ENCODE assay signal across 19 mouse cellular contexts in genomic region chr5:107964031-107964758, GRCm38 (mm10). TPM values are rescaled to one million over a fixed set of nuclear protein-coding genes. Genes with fewer than 3 reads are reported as not detected.
DNase-seq lines count a peak whose midpoint lies in the region; ATAC-seq and TF ChIP-seq lines count a peak whose summit lies in the region.
"Had no signal": no experiment of that assay in that cellular context is flagged by ENCODE, and none has a peak within 500 bp of the region (broad histone marks: within the 10 kb centered on the region; RNA-seq: fewer than 3 reads in every experiment).

No protein-coding gene starts in this region.

- ATAC-seq in forebrain, embryonic 16.5 days: 0 out of 2 replicates have a peak, but pooled peaks have one; percentile 58
- ATAC-seq in intestine, embryonic 14.5 days (replicated peaks; ENCODE audit: low FRiP score, low TSS enrichment, low read depth): no peak
- no peak for ATAC-seq in intestine, postnatal 0 days
- no peak for ATAC-seq in megakaryocyte, adult 5-6 weeks (ENCODE audit: poor library complexity, severe bottlenecking)
- ATAC-seq: hindbrain, postnatal 0 days; intestine, embryonic 15.5 days had no signal

- H3K9ac ChIP-seq in forebrain, embryonic 16.5 days (replicated peaks; ENCODE audit: low read depth, low read length): no peak overlapping the region
- H3K9ac ChIP-seq in intestine, embryonic 14.5 days (ENCODE audit: low read length): no peak overlapping the region
- no peak overlapping the region for H3K9ac ChIP-seq in intestine, postnatal 0 days (ENCODE audit: low read depth, low read length)
- H3K9ac ChIP-seq: embryonic facial prominence, embryonic 12.5 days; heart, embryonic 13.5 days; hindbrain, embryonic 13.5 days; intestine, embryonic 15.5 days had no signal

- 70% methylated on average over 2 of the region's 2 CpGs for WGBS in forebrain, embryonic 16.5 days
- 88% methylated on average over 2 of the region's 2 CpGs for WGBS in forebrain, embryonic 10.5 days
- WGBS in intestine, embryonic 14.5 days: 85% methylated on average over 2 of the region's 2 CpGs
- 80% methylated on average over 2 of the region's 2 CpGs for WGBS in intestine, postnatal 0 days

- no peak overlapping the region for H3K4me2 ChIP-seq in forebrain, embryonic 16.5 days (ENCODE audit: low read length)
- H3K4me2 ChIP-seq in intestine, embryonic 14.5 days (ENCODE audit: low read length): no peak overlapping the region
- no peak overlapping the region for H3K4me2 ChIP-seq in intestine, postnatal 0 days (replicated peaks; ENCODE audit: low read depth)
- H3K4me2 ChIP-seq: embryonic facial prominence, embryonic 12.5 days; heart, embryonic 13.5 days; hindbrain, embryonic 13.5 days; intestine, embryonic 15.5 days had no signal

- H3K9me3 ChIP-seq in forebrain, embryonic 16.5 days (ENCODE audit: control insufficient read depth, low read length): no peaks in the 10 kb centered on the region
- no peaks in the 10 kb centered on the region for H3K9me3 ChIP-seq in forebrain, embryonic 10.5 days
- H3K9me3 ChIP-seq in intestine, embryonic 14.5 days (ENCODE audit: control insufficient read depth, low read length): no peaks in the 10 kb centered on the region
- no peaks in the 10 kb centered on the region for H3K9me3 ChIP-seq in intestine, postnatal 0 days (ENCODE audit: control insufficient read depth)
- H3K9me3 ChIP-seq in megakaryocyte, embryonic 14.5 days: no peaks in the 10 kb centered on the region
- H3K9me3 ChIP-seq: embryonic facial prominence, embryonic 12.5 days; heart, embryonic 13.5 days; hindbrain, embryonic 13.5 days; intestine, embryonic 15.5 days had no signal

- no peak overlapping the region for H3K4me3 ChIP-seq in forebrain, embryonic 16.5 days (replicated peaks; ENCODE audit: low read length)
- no peak overlapping the region for H3K4me3 ChIP-seq in forebrain, embryonic 10.5 days
- H3K4me3 ChIP-seq in intestine, embryonic 14.5 days (ENCODE audit: low read depth, low read length): no peak overlapping the region
- H3K4me3 ChIP-seq in intestine, postnatal 0 days (ENCODE audit: low read depth, low read length): no peak overlapping the region
- H3K4me3 ChIP-seq in megakaryocyte, embryonic 14.5 days (replicated peaks): peak overlapping the region; percentile 46
- H3K4me3 ChIP-seq: embryonic facial prominence, embryonic 12.5 days; heart, embryonic 13.5 days; hindbrain, embryonic 13.5 days; intestine, embryonic 15.5 days had no signal

- TF ChIP-seq CTCF in intestine, postnatal 0 days (IDR thresholded peaks at IDR 0.05; ENCODE audit: low read depth): no peak

- peak overlapping the region; percentile 33; the same call in 1 of the 2 replicates for H3K27ac ChIP-seq in forebrain, embryonic 16.5 days (ENCODE audit: low read length)
- H3K27ac ChIP-seq in forebrain, embryonic 10.5 days: no peak overlapping the region
- no peak overlapping the region for H3K27ac ChIP-seq in intestine, embryonic 14.5 days (ENCODE audit: low read depth)
- H3K27ac ChIP-seq in intestine, postnatal 0 days (ENCODE audit: low read depth, low read length): no peak overlapping the region
- H3K27ac ChIP-seq: embryonic facial prominence, embryonic 12.5 days; heart, embryonic 13.5 days; hindbrain, embryonic 13.5 days; hindbrain, postnatal 0 days; intestine, embryonic 15.5 days had no signal

- no peak for DNase-seq in forebrain, embryonic 10.5 days (ENCODE audit: extremely low spot score, low spot score)
- peak; percentile 10 for DNase-seq in intestine, embryonic 14.5 days (ENCODE audit: low spot score)
- DNase-seq in cerebellum, adult 11 months: no peak
- DNase-seq: adrenal gland, adult 8-10 months; adrenal gland, postnatal 36 days; cerebellum, adult 11-12 months; cerebellum, adult 9-10 months; cerebellum, postnatal 25 days; gastrocnemius, postnatal 10 days; kidney, adult 2 months had no signal

- peaks cover 16% of the 10 kb centered on the region for H3K4me1 ChIP-seq in forebrain, embryonic 16.5 days (replicated peaks; ENCODE audit: control insufficient read depth, insufficient read depth, low read length)
- H3K4me1 ChIP-seq in forebrain, embryonic 10.5 days: 0 out of 2 replicates have a peak, but pooled peaks cover 3% of the 10 kb centered on the region
- H3K4me1 ChIP-seq in intestine, embryonic 14.5 days (replicated peaks; ENCODE audit: control insufficient read depth, insufficient read depth, low read length): peaks cover 14% of the 10 kb centered on the region
- H3K4me1 ChIP-seq in intestine, postnatal 0 days (replicated peaks; ENCODE audit: control insufficient read depth, insufficient read depth, low read length): no peaks in the 10 kb centered on the region
- peaks cover 97% of the 10 kb centered on the region for H3K4me1 ChIP-seq in megakaryocyte, embryonic 14.5 days

- no peaks in the 10 kb centered on the region for H3K27me3 ChIP-seq in forebrain, embryonic 16.5 days (replicated peaks; ENCODE audit: control insufficient read depth, insufficient read depth, low read length)
- no peaks in the 10 kb centered on the region for H3K27me3 ChIP-seq in forebrain, embryonic 10.5 days (ENCODE audit: poor library complexity, severe bottlenecking)
- H3K27me3 ChIP-seq in intestine, embryonic 14.5 days (replicated peaks; ENCODE audit: control insufficient read depth, insufficient read depth, low read length): no peaks in the 10 kb centered on the region
- H3K27me3 ChIP-seq in intestine, postnatal 0 days (replicated peaks; ENCODE audit: control insufficient read depth, insufficient read depth, low read length): no peaks in the 10 kb centered on the region
- H3K27me3 ChIP-seq in megakaryocyte, embryonic 14.5 days (replicated peaks): no peaks in the 10 kb centered on the region
- H3K27me3 ChIP-seq: embryonic facial prominence, embryonic 12.5 days; heart, embryonic 13.5 days; hindbrain, embryonic 13.5 days; intestine, embryonic 15.5 days had no signal

- H3K36me3 ChIP-seq in forebrain, embryonic 16.5 days (ENCODE audit: control insufficient read depth, insufficient read depth): no peaks in the 10 kb centered on the region
- H3K36me3 ChIP-seq in forebrain, embryonic 10.5 days (replicated peaks): no peaks in the 10 kb centered on the region
- no peaks in the 10 kb centered on the region for H3K36me3 ChIP-seq in intestine, embryonic 14.5 days (ENCODE audit: control insufficient read depth, insufficient read depth, low read length)
- no peaks in the 10 kb centered on the region for H3K36me3 ChIP-seq in intestine, postnatal 0 days (ENCODE audit: control insufficient read depth, insufficient read depth)
- H3K36me3 ChIP-seq in megakaryocyte, embryonic 14.5 days (replicated peaks; ENCODE audit: low read length): peaks cover 2% of the 10 kb centered on the region
- H3K36me3 ChIP-seq: embryonic facial prominence, embryonic 12.5 days; heart, embryonic 13.5 days; hindbrain, embryonic 13.5 days; intestine, embryonic 15.5 days had no signal

RNA-seq across cellular contexts. Expression of gene Fam69a, which starts 22.7 kb away (rescaled TPM):
- polyA plus RNA-seq in forebrain, embryonic 16.5 days (2015; fragmentation: Nextera tagmentation; extraction: Ambion mirVana): 38.7 and 43.2 TPM in 2 replicates
- 16.2 and 16.6 TPM in 2 replicates for polyA plus RNA-seq in forebrain, embryonic 10.5 days (2016; fragmentation: Nextera tagmentation; extraction: Ambion mirVana)
- polyA plus RNA-seq in intestine, embryonic 14.5 days (2014; fragmentation: Nextera tagmentation; extraction: Ambion mirVana): 24.5 and 25.0 TPM in 2 replicates
- polyA plus RNA-seq in intestine, postnatal 0 days (2015; fragmentation: Nextera tagmentation; extraction: Ambion mirVana): 11.7 and 11.8 TPM in 2 replicates
- 0.94 TPM in 1 of 2 replicates, not detected in the other for polyA plus RNA-seq in megakaryocyte, embryonic 14.5 days (2012; ENCODE audit: insufficient read depth, low replicate concordance)
- 138 and 149 TPM in 2 replicates for total RNA-seq in megakaryocyte, adult 5-6 weeks (2015)
- total RNA-seq in megakaryocyte, adult 5-6 weeks (2017): 55.5 and 60.0 TPM in 2 replicates
